In genomic region chr7:138107471-138108210, GRCm38 (mm10) we compare ENCODE assay signal across 25 mouse cellular contexts.
A peak's percentile ranks its signal among the peaks of the same experiment; 100 is the strongest.
DNase-seq lines count a peak whose midpoint lies in the region; ATAC-seq lines count a peak whose summit lies in the region.
"Had no signal": no experiment of that assay in that cellular context is flagged by ENCODE, and none has a peak within 500 bp of the region (broad histone marks: within the 10 kb centered on the region; RNA-seq: fewer than 3 reads in every experiment).

No protein-coding gene starts in this region.

- no peaks in the 10 kb centered on the region for H3K9me3 ChIP-seq in hindbrain, embryonic 11.5 days (ENCODE audit: control insufficient read depth, low read length)
- H3K9me3 ChIP-seq in hindbrain, embryonic 13.5 days: no peaks in the 10 kb centered on the region
- no peaks in the 10 kb centered on the region for H3K9me3 ChIP-seq in embryonic facial prominence, embryonic 10.5 days
- no peaks in the 10 kb centered on the region for H3K9me3 ChIP-seq in kidney, embryonic 15.5 days (replicated peaks)
- H3K9me3 ChIP-seq: embryonic facial prominence, embryonic 15.5 days; forebrain, embryonic 15.5 days; hindbrain, embryonic 12.5 days; lung, embryonic 15.5 days; megakaryocyte, embryonic 14.5 days; midbrain, embryonic 13.5 days; neural tube, embryonic 12.5 days; stomach, embryonic 15.5 days had no signal

- WGBS in hindbrain, embryonic 11.5 days: 73% methylated on average over 7 of the region's 7 CpGs
- 67% methylated on average over 7 of the region's 7 CpGs for WGBS in hindbrain, embryonic 13.5 days
- 72% methylated on average over 7 of the region's 7 CpGs for WGBS in embryonic facial prominence, embryonic 10.5 days
- 66% methylated on average over 7 of the region's 7 CpGs for WGBS in kidney, embryonic 15.5 days

- ATAC-seq in hindbrain, embryonic 11.5 days (ENCODE audit: low FRiP score): no peak
- ATAC-seq in hindbrain, embryonic 13.5 days (ENCODE audit: low FRiP score): no peak
- no peak for ATAC-seq in kidney, embryonic 15.5 days (replicated peaks; ENCODE audit: low FRiP score)
- ATAC-seq: forebrain, embryonic 15.5 days; intestine, embryonic 16.5 days; midbrain, embryonic 13.5 days; Patski had no signal

- no peaks in the 10 kb centered on the region for H3K36me3 ChIP-seq in hindbrain, embryonic 11.5 days (ENCODE audit: control insufficient read depth, insufficient read depth, low read length)
- no peaks in the 10 kb centered on the region for H3K36me3 ChIP-seq in hindbrain, embryonic 13.5 days
- H3K36me3 ChIP-seq in embryonic facial prominence, embryonic 10.5 days (replicated peaks): no peaks in the 10 kb centered on the region
- H3K36me3 ChIP-seq in kidney, embryonic 15.5 days: no peaks in the 10 kb centered on the region
- H3K36me3 ChIP-seq: embryonic facial prominence, embryonic 15.5 days; forebrain, embryonic 15.5 days; hindbrain, embryonic 12.5 days; lung, embryonic 15.5 days; midbrain, embryonic 13.5 days; neural tube, embryonic 12.5 days; stomach, embryonic 15.5 days had no signal

- no peak overlapping the region for H3K27ac ChIP-seq in hindbrain, embryonic 11.5 days (ENCODE audit: low read depth, low read length)
- H3K27ac ChIP-seq in hindbrain, embryonic 13.5 days: no peak overlapping the region
- H3K27ac ChIP-seq in embryonic facial prominence, embryonic 10.5 days (replicated peaks): no peak overlapping the region
- no peak overlapping the region for H3K27ac ChIP-seq in kidney, embryonic 15.5 days
- H3K27ac ChIP-seq: embryonic facial prominence, embryonic 15.5 days; forebrain, embryonic 15.5 days; hindbrain, embryonic 12.5 days; liver, embryonic 14.5 days; lung, embryonic 15.5 days; midbrain, embryonic 13.5 days; neural tube, embryonic 12.5 days; stomach, embryonic 15.5 days had no signal

- no peak overlapping the region for H3K4me3 ChIP-seq in hindbrain, embryonic 11.5 days (ENCODE audit: low read depth, low read length)
- H3K4me3 ChIP-seq in hindbrain, embryonic 13.5 days: no peak overlapping the region
- H3K4me3 ChIP-seq in embryonic facial prominence, embryonic 10.5 days: no peak overlapping the region
- no peak overlapping the region for H3K4me3 ChIP-seq in kidney, embryonic 15.5 days (replicated peaks)
- H3K4me3 ChIP-seq: embryonic facial prominence, embryonic 15.5 days; forebrain, embryonic 15.5 days; hindbrain, embryonic 12.5 days; lung, embryonic 15.5 days; megakaryocyte, embryonic 14.5 days; midbrain, embryonic 13.5 days; neural tube, embryonic 12.5 days; stomach, embryonic 15.5 days had no signal

- no peaks in the 10 kb centered on the region for H3K27me3 ChIP-seq in hindbrain, embryonic 11.5 days (ENCODE audit: control insufficient read depth, insufficient read depth, low read length)
- H3K27me3 ChIP-seq in hindbrain, embryonic 13.5 days: no peaks in the 10 kb centered on the region
- no peaks in the 10 kb centered on the region for H3K27me3 ChIP-seq in embryonic facial prominence, embryonic 10.5 days (replicated peaks; ENCODE audit: low read depth, poor library complexity, severe bottlenecking)
- H3K27me3 ChIP-seq in kidney, embryonic 15.5 days: no peaks in the 10 kb centered on the region
- H3K27me3 ChIP-seq: embryonic facial prominence, embryonic 15.5 days; forebrain, embryonic 15.5 days; hindbrain, embryonic 12.5 days; lung, embryonic 15.5 days; megakaryocyte, embryonic 14.5 days; midbrain, embryonic 13.5 days; neural tube, embryonic 12.5 days; Patski; stomach, embryonic 15.5 days had no signal

- DNase-seq in hindbrain, embryonic 11.5 days (ENCODE audit: low spot score): peak; percentile 2
- peak; percentile 26 for DNase-seq in MN1 (ENCODE audit: low spot score)
- peak; percentile 45 for DNase-seq in cerebellum, adult 11 months
- peak; percentile 67 for DNase-seq in cerebellum, adult 9-11 months
- no peak for DNase-seq in urinary bladder, postnatal 10 days (ENCODE audit: low spot score)
- DNase-seq in embryonic facial prominence, embryonic 10.5 days (ENCODE audit: low spot score): no peak
- DNase-seq: gastrocnemius, postnatal 10 days; kidney, adult 9 months; kidney, postnatal 36 days; lung, postnatal 36 days; thymus, postnatal 25 days had no signal

- no peak overlapping the region for H3K9ac ChIP-seq in hindbrain, embryonic 11.5 days (ENCODE audit: low read depth, low read length)
- no peak overlapping the region for H3K9ac ChIP-seq in hindbrain, embryonic 13.5 days
- H3K9ac ChIP-seq in kidney, embryonic 15.5 days: no peak overlapping the region
- H3K9ac ChIP-seq: embryonic facial prominence, embryonic 15.5 days; forebrain, embryonic 15.5 days; hindbrain, embryonic 12.5 days; liver, embryonic 14.5 days; lung, embryonic 15.5 days; midbrain, embryonic 13.5 days; neural tube, embryonic 12.5 days; stomach, embryonic 15.5 days had no signal

- H3K4me1 ChIP-seq in hindbrain, embryonic 11.5 days (replicated peaks; ENCODE audit: control insufficient read depth, insufficient read depth, low read length): no peaks in the 10 kb centered on the region
- no peaks in the 10 kb centered on the region for H3K4me1 ChIP-seq in hindbrain, embryonic 13.5 days (replicated peaks)
- H3K4me1 ChIP-seq in embryonic facial prominence, embryonic 10.5 days: no peaks in the 10 kb centered on the region
- H3K4me1 ChIP-seq in kidney, embryonic 15.5 days: no peaks in the 10 kb centered on the region
- H3K4me1 ChIP-seq: embryonic facial prominence, embryonic 15.5 days; forebrain, embryonic 15.5 days; hindbrain, embryonic 12.5 days; lung, embryonic 15.5 days; megakaryocyte, embryonic 14.5 days; midbrain, embryonic 13.5 days; neural tube, embryonic 12.5 days; stomach, embryonic 15.5 days had no signal

- no peak overlapping the region for H3K4me2 ChIP-seq in hindbrain, embryonic 11.5 days (replicated peaks; ENCODE audit: low read depth, low read length)
- H3K4me2 ChIP-seq in hindbrain, embryonic 13.5 days: no peak overlapping the region
- H3K4me2 ChIP-seq in kidney, embryonic 15.5 days: no peak overlapping the region
- H3K4me2 ChIP-seq: embryonic facial prominence, embryonic 15.5 days; forebrain, embryonic 15.5 days; heart, embryonic 11.5 days; hindbrain, embryonic 12.5 days; lung, embryonic 15.5 days; midbrain, embryonic 13.5 days; neural tube, embryonic 12.5 days; stomach, embryonic 15.5 days had no signal

Comparison
In these comparisons a context has a peak if more than half of its experiments do, and no peak if none do; other contexts are left out.
1. DNase-seq: peak in hindbrain, embryonic 11.5 days (single experiment), MN1 (single experiment), cerebellum, adult 11 months (single experiment) and cerebellum, adult 9-11 months (single experiment); none in urinary bladder, postnatal 10 days (single experiment) and embryonic facial prominence, embryonic 10.5 days (single experiment).